Mouse (Mus musculus) thymus, postnatal 4 days (tissue): ENCODE measurements around the gene Slc38a7.
"Not testable (repeated sequence)": the region's sequence is repeated elsewhere in the genome, so short reads cannot be mapped to it uniquely, and the experiment has no call there.

Experiments
- DNase-seq: peaks from one replicate; pipeline ENCODE4 v3.0.0; 2021

Gene Slc38a7

GRCm38 (mm10) chr8:95848734-95849464 is 4.4 kb downstream of the Slc38a7 start:
- DNase-seq, result no peak

- DNase-seq, result no peak
Measured at GRCm38 (mm10) chr8:95848061-95848551, 5.2 kb downstream of the Slc38a7 start.

GRCm38 (mm10) chr8:95845026-95845425 is 8.3 kb downstream of the Slc38a7 start:
- no peak for DNase-seq

- DNase-seq, result no peak
Measured at GRCm38 (mm10) chr8:95843968-95844367, 9.4 kb downstream of the Slc38a7 start.

- DNase-seq, result no peak
Measured at GRCm38 (mm10) chr8:95841436-95841835, 11.9 kb downstream of the Slc38a7 start.

- DNase-seq, result no peak
Measured at GRCm38 (mm10) chr8:95839289-95839688, 14.1 kb downstream of the Slc38a7 start.

- DNase-seq, result no peak
Measured at GRCm38 (mm10) chr8:95837266-95837665, 16.1 kb downstream of the Slc38a7 start.

GRCm38 (mm10) chr8:95835891-95836290 is 17.4 kb downstream of the Slc38a7 start:
- no peak for DNase-seq

GRCm38 (mm10) chr8:95833435-95833984 is 19.8 kb downstream of the Slc38a7 start:
- DNase-seq, result no peak

GRCm38 (mm10) chr8:95832603-95833434 is 20.5 kb downstream of the Slc38a7 start:
- DNase-seq, result peak; percentile 85

- DNase-seq, result no peak
Measured at GRCm38 (mm10) chr8:95830144-95830543, 23.2 kb downstream of the Slc38a7 start.

GRCm38 (mm10) chr8:95825162-95825561 is 28.2 kb downstream of the Slc38a7 start, which contains the start of gene Sap18b:
Sap18b (plus strand) TSS chr8:95825346.
- DNase-seq, result not testable (repeated sequence)

- DNase-seq, result no peak
Measured at GRCm38 (mm10) chr8:95822699-95823098, 30.6 kb downstream of the Slc38a7 start.

- no peak for DNase-seq
Measured at GRCm38 (mm10) chr8:95822096-95822495, 31.2 kb downstream of the Slc38a7 start.

GRCm38 (mm10) chr8:95821266-95821665 is 32.1 kb downstream of the Slc38a7 start:
- DNase-seq, result no peak

- DNase-seq, result no peak
Measured at GRCm38 (mm10) chr8:95818211-95818610, 35.1 kb downstream of the Slc38a7 start.

GRCm38 (mm10) chr8:95817597-95817996 is 35.7 kb downstream of the Slc38a7 start:
- DNase-seq, result no peak

GRCm38 (mm10) chr8:95816044-95816708 is 37.2 kb downstream of the Slc38a7 start:
- DNase-seq, result no peak

- peak; percentile 37 for DNase-seq
Measured at GRCm38 (mm10) chr8:95810184-95810591, 43.2 kb downstream of the Slc38a7 start.

GRCm38 (mm10) chr8:95809116-95809515 is 44.2 kb downstream of the Slc38a7 start:
- no peak for DNase-seq

- no peak for DNase-seq
Measured at GRCm38 (mm10) chr8:95808631-95809030, 44.7 kb downstream of the Slc38a7 start.

- DNase-seq, result peak; percentile 89
Measured at GRCm38 (mm10) chr8:95807861-95808260, 45.5 kb downstream of the Slc38a7 start.

- peak; percentile 92 for DNase-seq
Measured at GRCm38 (mm10) chr8:95807331-95807843, 46.0 kb downstream of the Slc38a7 start, which contains the start of gene Cnot1. Cnot1 (minus strand) TSS chr8:95807464.
